Mouse (Mus musculus): ENCODE measurements around the gene Tapbpl. TPM values are rescaled to one million over a fixed set of nuclear protein-coding genes. Genes with fewer than 3 reads are reported as not detected.

Gene Tapbpl
- polyA plus RNA-seq, 1 experiment, result 6.3 TPM

- WGBS, result 35% methylated on average over 5 of the region's 5 CpGs
- no peak for DNase-seq
- H3K4me3 ChIP-seq (replicated peaks; ENCODE audit: insufficient read depth, low read depth, low read length), result peak overlapping the region; percentile 93
- H3K27me3 ChIP-seq (ENCODE audit: control insufficient read depth, insufficient read depth, low read length), result no peaks in the 10 kb centered on the region
- peak overlapping the region; percentile 92; the same call in 1 of the 2 replicates for H3K27ac ChIP-seq (ENCODE audit: insufficient read depth, low read length)
- no peak for TF ChIP-seq POLR2A (IDR thresholded peaks at IDR 0.05; ENCODE audit: borderline replicate concordance, insufficient read depth, low read length)
- no peak for TF ChIP-seq CTCF (IDR thresholded peaks at IDR 0.05; ENCODE audit: borderline replicate concordance, insufficient read depth, low read depth, low read length)
- H3K4me1 ChIP-seq (ENCODE audit: control insufficient read depth, insufficient read depth, low read length), result peaks cover 3% of the 10 kb centered on the region; the same call in 1 of the 2 replicates
Measured at GRCm38 (mm10) chr6:125192841-125193240, 38.8 kb downstream of the Tapbpl start.

DNA sequence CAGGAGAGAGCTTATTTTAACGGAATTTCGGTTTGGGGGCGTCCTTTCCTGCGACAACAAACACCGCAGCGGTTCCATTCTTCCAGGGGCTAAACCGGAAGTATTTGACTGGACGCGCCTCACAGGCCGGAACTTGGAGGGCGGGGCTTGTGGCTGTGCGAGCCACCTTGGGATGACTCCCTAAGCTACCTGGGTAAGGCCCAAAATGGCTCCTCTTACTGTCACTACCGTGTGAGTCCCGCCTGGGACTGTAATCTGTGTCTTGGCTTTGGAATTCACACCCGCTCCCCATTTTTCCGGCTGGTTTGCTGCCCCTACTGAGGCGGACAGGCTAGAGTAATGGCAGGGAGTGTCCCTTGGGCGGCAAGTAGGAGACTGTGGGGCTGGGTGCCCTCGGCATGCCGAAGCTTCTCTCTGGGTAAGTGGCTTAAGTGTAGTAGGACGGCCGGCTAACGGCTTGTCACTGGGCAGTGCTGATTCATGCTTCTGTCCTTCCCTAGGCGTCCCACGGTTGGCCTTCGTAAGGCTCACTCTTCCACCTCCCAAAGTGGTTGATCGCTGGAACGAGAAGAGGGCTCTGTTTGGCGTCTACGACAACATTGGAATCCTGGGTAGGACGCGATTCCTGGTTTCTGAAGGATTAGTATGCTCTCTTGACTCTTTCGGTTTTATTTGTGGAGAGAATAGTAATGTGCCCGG, 39.5 kb downstream of the Tapbpl start:
- Histone ChIP-seq H3K27ac (ENCODE audit: insufficient read depth, low read length) (peak overlapping the region; percentile 92), H3K4me3 (replicated peaks; ENCODE audit: insufficient read depth, low read depth, low read length) (peak overlapping the region; percentile 93), H3K27me3 (ENCODE audit: control insufficient read depth, insufficient read depth, low read length) (no peaks in the 10 kb centered on the region), H3K4me1 (ENCODE audit: control insufficient read depth, insufficient read depth, low read length) (peaks cover 3% of the 10 kb centered on the region; the same call in 1 of the 2 replicates)
- WGBS, result under 1% methylated on average over 34 of the region's 34 CpGs
- DNase-seq, result peak; percentile 94 to 95
- TF ChIP-seq CTCF (IDR thresholded peaks at IDR 0.05; ENCODE audit: borderline replicate concordance, insufficient read depth, low read depth, low read length) (no peak), POLR2A (IDR thresholded peaks at IDR 0.05; ENCODE audit: borderline replicate concordance, insufficient read depth, low read length) (no peak)

DNA sequence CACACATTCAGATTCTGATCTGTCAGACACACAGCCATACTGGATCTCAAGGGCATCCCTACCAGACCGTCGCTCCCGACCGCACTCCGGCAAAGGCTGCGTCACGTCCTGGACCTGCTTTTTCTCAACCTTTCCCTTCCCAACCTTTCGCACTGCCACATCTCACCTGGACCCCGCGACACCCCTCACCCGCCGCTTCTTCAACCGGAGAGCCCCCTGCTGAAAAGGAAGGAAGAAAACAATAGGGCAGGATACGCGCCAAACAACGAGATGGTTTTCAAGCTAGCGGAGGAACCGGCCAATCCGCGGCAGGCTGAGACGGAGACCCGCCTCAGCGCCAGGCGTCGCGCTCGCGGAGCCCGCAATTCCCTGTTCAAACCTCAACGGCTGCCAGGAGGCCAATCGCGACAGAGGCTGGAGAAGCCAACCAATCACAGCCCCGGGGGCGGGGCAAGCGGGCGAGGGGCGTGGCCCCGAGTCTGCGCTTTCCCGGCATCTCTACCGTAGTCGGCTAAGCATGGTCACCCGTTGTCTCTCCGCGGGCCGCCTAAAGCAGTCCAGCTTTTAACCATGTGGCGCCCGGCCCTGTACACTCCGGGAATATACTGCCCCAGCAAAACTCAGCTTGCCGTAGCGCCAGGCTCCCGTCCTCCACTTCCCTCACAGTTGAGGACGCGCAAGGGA, 40.2 kb downstream of the Tapbpl start, which contains the start of the genes Ncapd2 and Mrpl51:
TSS of gene Ncapd2 (minus strand) at position 370 of the 684 bp plus-strand sequence.
TSS of gene Mrpl51 (plus strand) at position 470 of the 684 bp plus-strand sequence.
- TF ChIP-seq CTCF (IDR thresholded peaks at IDR 0.05; ENCODE audit: borderline replicate concordance, insufficient read depth, low read depth, low read length), result no peak
- TF ChIP-seq POLR2A (IDR thresholded peaks at IDR 0.05; ENCODE audit: borderline replicate concordance, insufficient read depth, low read length), result peak; percentile 43; the same call in 1 of the 2 replicates
- H3K27ac ChIP-seq (ENCODE audit: insufficient read depth, low read length), result peak within 1 kb of the TSS; percentile 92
- peak within 1 kb of the TSS; percentile 93 for H3K4me3 ChIP-seq (replicated peaks; ENCODE audit: insufficient read depth, low read depth, low read length)
- peak; percentile 97 to 98 for DNase-seq
- WGBS, result under 1% methylated on average over 54 of the region's 54 CpGs
- peaks cover 3% of the 10 kb centered on the region; the same call in 1 of the 2 replicates for H3K4me1 ChIP-seq (ENCODE audit: control insufficient read depth, insufficient read depth, low read length)
- H3K27me3 ChIP-seq (ENCODE audit: control insufficient read depth, insufficient read depth, low read length), result no peaks in the 10 kb centered on the region

GRCm38 (mm10) chr6:125190816-125191215, 40.8 kb downstream of the Tapbpl start:
- H3K4me1 ChIP-seq (ENCODE audit: control insufficient read depth, insufficient read depth, low read length), result peaks cover 3% of the 10 kb centered on the region; the same call in 1 of the 2 replicates
- no peak for TF ChIP-seq CTCF (IDR thresholded peaks at IDR 0.05; ENCODE audit: borderline replicate concordance, insufficient read depth, low read depth, low read length)
- no peak for TF ChIP-seq POLR2A (IDR thresholded peaks at IDR 0.05; ENCODE audit: borderline replicate concordance, insufficient read depth, low read length)
- no peak for DNase-seq
- H3K27ac ChIP-seq (ENCODE audit: insufficient read depth, low read length), result peak overlapping the region; percentile 48; the same call in 1 of the 2 replicates
- no peaks in the 10 kb centered on the region for H3K27me3 ChIP-seq (ENCODE audit: control insufficient read depth, insufficient read depth, low read length)
- peak overlapping the region; percentile 89 for H3K4me3 ChIP-seq (replicated peaks; ENCODE audit: insufficient read depth, low read depth, low read length)

- no peak for TF ChIP-seq POLR2A (IDR thresholded peaks at IDR 0.05; ENCODE audit: borderline replicate concordance, insufficient read depth, low read length)
- no peak for TF ChIP-seq CTCF (IDR thresholded peaks at IDR 0.05; ENCODE audit: borderline replicate concordance, insufficient read depth, low read depth, low read length)
- Histone ChIP-seq H3K27ac (ENCODE audit: insufficient read depth, low read length) (no peak overlapping the region), H3K4me1 (ENCODE audit: control insufficient read depth, insufficient read depth, low read length) (no peaks in the 10 kb centered on the region; the same call in 1 of the 2 replicates), H3K27me3 (ENCODE audit: control insufficient read depth, insufficient read depth, low read length) (no peaks in the 10 kb centered on the region), H3K4me3 (replicated peaks; ENCODE audit: insufficient read depth, low read depth, low read length) (no peak overlapping the region)
- 92% methylated on average over 10 of the region's 10 CpGs for WGBS
- no peak for DNase-seq
Measured at GRCm38 (mm10) chr6:125186203-125186602, 45.5 kb downstream of the Tapbpl start.

DNA sequence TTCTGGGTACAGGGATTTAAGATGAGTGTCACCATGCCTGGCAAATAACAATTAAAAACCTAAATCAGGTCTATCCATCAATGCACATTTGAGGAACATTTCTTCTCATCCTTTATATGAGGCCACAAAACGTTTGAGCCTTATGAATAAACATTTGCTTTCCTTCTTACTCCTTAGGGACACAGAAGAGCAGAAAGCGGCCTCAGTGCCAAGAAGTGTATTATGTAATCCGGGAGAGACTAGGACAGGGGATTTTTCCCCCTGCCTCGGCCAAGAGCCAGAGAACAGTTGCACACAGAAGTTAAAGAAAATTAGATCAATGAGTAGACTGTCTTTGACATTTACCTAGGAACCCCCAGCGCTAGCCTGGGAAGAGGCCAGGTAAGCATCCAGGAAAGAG, 49.5 kb downstream of the Tapbpl start:
- TF ChIP-seq CTCF (IDR thresholded peaks at IDR 0.05; ENCODE audit: borderline replicate concordance, insufficient read depth, low read depth, low read length) (no peak), POLR2A (IDR thresholded peaks at IDR 0.05; ENCODE audit: borderline replicate concordance, insufficient read depth, low read length) (no peak)
- no peak overlapping the region for H3K4me3 ChIP-seq (replicated peaks; ENCODE audit: insufficient read depth, low read depth, low read length)
- H3K27ac ChIP-seq (ENCODE audit: insufficient read depth, low read length), result peak overlapping the region; percentile 50; the same call in 1 of the 2 replicates
- no peak for DNase-seq
- WGBS, result 40% methylated on average over 5 of the region's 5 CpGs
- no peaks in the 10 kb centered on the region; the same call in 1 of the 2 replicates for H3K4me1 ChIP-seq (ENCODE audit: control insufficient read depth, insufficient read depth, low read length)
- H3K27me3 ChIP-seq (ENCODE audit: control insufficient read depth, insufficient read depth, low read length), result no peaks in the 10 kb centered on the region

DNA sequence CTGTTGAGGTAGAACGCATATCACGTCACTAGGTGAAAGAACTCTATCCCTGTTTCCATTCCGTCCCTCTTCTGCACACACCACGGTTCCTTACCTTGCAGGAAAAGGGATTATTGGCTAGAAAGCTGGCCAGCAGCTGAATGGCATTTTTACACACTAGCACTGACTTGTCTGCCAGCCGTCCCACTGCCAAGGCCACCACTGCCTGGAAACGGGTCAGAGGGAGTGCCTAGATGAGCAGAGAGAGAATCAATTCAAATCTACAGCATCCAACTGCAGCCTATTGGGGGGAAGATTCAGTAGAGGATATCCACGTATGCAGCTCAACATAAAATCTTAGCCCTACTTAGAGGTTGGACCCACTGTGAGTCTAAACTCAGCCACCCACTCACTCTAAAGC, 52.1 kb downstream of the Tapbpl start:
- TF ChIP-seq POLR2A (IDR thresholded peaks at IDR 0.05; ENCODE audit: borderline replicate concordance, insufficient read depth, low read length), result no peak
- TF ChIP-seq CTCF (IDR thresholded peaks at IDR 0.05; ENCODE audit: borderline replicate concordance, insufficient read depth, low read depth, low read length), result no peak
- Histone ChIP-seq H3K4me3 (replicated peaks; ENCODE audit: insufficient read depth, low read depth, low read length) (no peak overlapping the region), H3K27ac (ENCODE audit: insufficient read depth, low read length) (no peak overlapping the region), H3K27me3 (ENCODE audit: control insufficient read depth, insufficient read depth, low read length) (no peaks in the 10 kb centered on the region), H3K4me1 (ENCODE audit: control insufficient read depth, insufficient read depth, low read length) (no peaks in the 10 kb centered on the region; the same call in 1 of the 2 replicates)
- no peak for DNase-seq
- WGBS, result 75% methylated on average over 7 of the region's 7 CpGs
